Mouse (Mus musculus) liver, postnatal 0 days (tissue): ENCODE measurements around the gene Arhgdia. TPM values are rescaled to one million over a fixed set of nuclear protein-coding genes. Genes with fewer than 3 reads are reported as not detected.
"Not testable (repeated sequence)": the region's sequence is repeated elsewhere in the genome, so short reads cannot be mapped to it uniquely, and the experiment has no call there.

Source experiments
- ATAC-seq: fragments of 200-750 bp; cut with Nextera tagmentation; 2 replicates; pipeline ENCODE4 v1.8.0; 2017; ENCODE audit warnings: mild to moderate bottlenecking, moderate library complexity
- DNase-seq: peaks from one replicate; pipeline ENCODE4 v3.0.0-alpha.2; 2016
- H3K27ac ChIP-seq: fragments of 300-500 bp; sonication (generic); 2 replicates; pipeline ENCODE4 v1.5.1; 2014; ENCODE audit warnings: antibody characterized with exemption, moderate library complexity, mild to moderate bottlenecking, low read depth
- H3K27me3 ChIP-seq: fragments of 300-500 bp; sonication (generic); 2 replicates; pipeline ENCODE4 v1.6.1; 2014; ENCODE audit warnings: low read length, control low read depth, mixed read lengths; ENCODE audit not compliant: insufficient read depth
- H3K36me3 ChIP-seq: fragments of 300-500 bp; sonication (generic); replicated peaks from 2 replicates; pipeline ENCODE4 v1.6.1; 2014; ENCODE audit warnings: mild to moderate bottlenecking, control low read depth, low read length, moderate library complexity, mixed read lengths; ENCODE audit not compliant: insufficient read depth
- H3K4me1 ChIP-seq: fragments of 300-500 bp; sonication (generic); 2 replicates; pipeline ENCODE4 v1.6.1; 2014; ENCODE audit warnings: antibody characterized with exemption, mild to moderate bottlenecking, control low read depth; ENCODE audit not compliant: insufficient read depth
- H3K4me2 ChIP-seq: fragments of 300-500 bp; sonication (generic); 2 replicates; pipeline ENCODE4 v1.6.1; 2014; ENCODE audit warnings: low read depth, mild to moderate bottlenecking, low read length, moderate library complexity, mixed read lengths
- H3K4me3 ChIP-seq: fragments of 300-500 bp; sonication (generic); 2 replicates; pipeline ENCODE4 v1.5.1; 2014; ENCODE audit warnings: low read depth, low read length
- H3K9ac ChIP-seq: fragments of 300-500 bp; sonication (generic); replicated peaks from 2 replicates; pipeline ENCODE4 v1.6.1; 2014; ENCODE audit warnings: mild to moderate bottlenecking, moderate library complexity
- H3K9me3 ChIP-seq: fragments of 300-500 bp; sonication (generic); 2 replicates; pipeline ENCODE4 v1.6.1; 2016; ENCODE audit warnings: mild to moderate bottlenecking, control low read depth, low read length, mixed read lengths
- CTCF ChIP-seq: sonication (generic); IDR thresholded peaks from 2 replicates; pipeline ENCODE4 v1.5.1; 2016; ENCODE audit warnings: antibody characterized with exemption, low read depth
- EP300 ChIP-seq: IDR thresholded peaks from 2 replicates; pipeline ENCODE4 v1.6.1; 2016; ENCODE audit warnings: antibody characterized with exemption, low read depth, mild to moderate bottlenecking
- WGBS: fragments of 180-500 bp; shearing (Covaris S2); extraction: QIAGEN DNeasy Blood & Tissue Kit; methylation state at CpG from one replicate; pipeline ENCODE4 v1.1.7; 2014; ENCODE audit not compliant: insufficient replicate concordance; 5-methylcytosine and 5-hydroxymethylcytosine counted together
- polyA plus RNA-seq: library from polyadenylated mRNA; unstranded; fragments of >200 nt; fragmentation: Nextera tagmentation; extraction: Ambion mirVana; gene quantifications from 2 replicates; pipeline ENCODE4 v1.2.1, GENCODE M21; 2015

The Arhgdia gene
- polyA plus RNA-seq, 1 experiment from 2014 or later = 156 TPM

DNA sequence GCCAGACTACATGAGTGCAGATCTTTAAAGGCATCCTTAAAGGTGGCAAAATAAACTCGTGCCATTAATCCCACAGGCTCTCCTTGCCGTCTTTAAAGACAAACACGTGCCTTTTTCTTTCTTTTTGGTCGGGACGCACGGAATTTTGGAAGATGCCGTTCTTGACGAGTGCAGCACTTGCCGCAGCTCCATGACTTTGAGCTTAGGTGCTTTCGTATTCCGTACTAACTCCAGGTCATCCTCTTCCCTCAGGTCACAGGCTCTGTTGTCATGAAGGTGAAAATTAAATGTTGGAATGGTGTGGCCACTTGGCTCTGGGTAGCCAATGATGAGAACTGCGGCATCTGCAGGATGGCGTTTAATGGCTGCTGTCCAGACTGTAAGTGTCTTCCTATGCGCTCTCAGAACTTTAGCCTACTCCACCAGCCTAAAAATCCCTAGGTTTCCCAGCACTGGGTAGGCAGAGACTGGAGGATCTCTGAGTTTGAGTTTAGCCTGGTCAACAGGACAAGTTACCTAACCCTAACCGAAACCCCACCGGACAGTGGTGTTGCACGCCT is 17.6 kb upstream of the Arhgdia start:
- no peak for TF ChIP-seq EP300
- TF ChIP-seq CTCF = no peak
- no peaks in the 10 kb centered on the region for H3K9me3 ChIP-seq
- peaks cover 40% of the 10 kb centered on the region for H3K36me3 ChIP-seq
- peak overlapping the region; percentile 82 for H3K4me2 ChIP-seq
- H3K4me3 ChIP-seq = peak overlapping the region; percentile 93
- H3K9ac ChIP-seq = peak overlapping the region; percentile 71
- H3K27ac ChIP-seq = peak overlapping the region; percentile 95
- H3K4me1 ChIP-seq = peaks cover 32% of the 10 kb centered on the region
- ATAC-seq (no peak), DNase-seq (no peak)
- 41% methylated on average over 17 of the region's 17 CpGs for WGBS
- no peaks in the 10 kb centered on the region for H3K27me3 ChIP-seq

GRCm38 (mm10) chr11:120598283-120598989 is 17.0 kb upstream of the Arhgdia start, which contains the start of the genes Alyref and Anapc11:
TSS of gene Alyref (minus strand) at chr11:120598365.
TSS of gene Anapc11 (plus strand) at chr11:120598421.
- TF ChIP-seq CTCF (no peak), EP300 (no peak)

DNA sequence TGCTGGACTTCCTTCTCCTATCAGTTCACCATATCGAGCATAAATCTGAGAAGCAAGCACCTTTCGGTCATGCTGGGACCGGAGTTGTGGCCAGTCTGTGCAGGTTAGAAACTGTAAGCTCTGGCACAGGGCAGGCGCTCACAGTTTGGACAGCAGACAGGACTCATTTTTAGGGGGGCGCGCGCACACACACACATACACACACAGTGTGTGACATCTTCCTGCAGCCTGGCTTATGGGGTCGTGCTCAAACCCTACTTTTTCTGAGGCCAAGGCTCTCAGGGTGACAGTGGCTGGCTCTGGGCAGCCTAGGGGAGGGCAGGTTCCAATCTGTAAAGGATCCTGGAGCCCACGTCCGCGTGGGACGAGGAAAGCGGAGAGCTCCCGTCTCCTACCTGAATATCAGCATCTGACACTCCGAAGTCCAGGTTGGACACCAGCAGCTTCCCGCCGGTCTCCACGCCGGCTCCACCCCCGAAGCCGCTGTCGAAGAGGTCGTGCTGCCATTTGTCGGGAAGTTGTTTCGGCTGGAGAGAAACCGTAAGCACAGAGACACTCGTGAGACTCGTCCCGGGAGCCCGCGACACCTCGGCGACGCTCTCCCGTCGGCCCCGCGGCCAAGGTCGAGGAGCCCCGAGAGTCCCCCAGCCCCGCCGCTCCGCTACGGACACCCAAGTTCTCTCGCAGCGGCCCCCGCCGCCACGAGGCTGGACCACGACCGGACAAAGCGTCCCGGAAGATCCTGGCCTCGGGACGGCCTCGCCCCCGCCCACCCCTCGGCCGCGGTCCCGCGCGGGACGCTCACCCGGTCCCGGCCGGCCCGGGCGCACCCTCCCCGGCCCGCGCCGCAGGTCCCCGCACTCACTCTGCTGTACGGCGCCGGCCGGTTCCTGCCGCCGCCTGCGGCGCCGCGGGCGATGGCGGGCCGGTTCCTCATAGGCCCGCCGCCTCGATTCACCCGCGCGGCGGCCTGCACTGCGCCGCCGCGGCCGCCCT is 16.1 kb upstream of the Arhgdia start:
- Histone ChIP-seq H3K4me2 (peak overlapping the region; percentile 82), H3K9ac (peak overlapping the region; percentile 97), H3K4me3 (peak overlapping the region; percentile 93), H3K27me3 (no peaks in the 10 kb centered on the region), H3K36me3 (peaks cover 52% of the 10 kb centered on the region), H3K9me3 (no peaks in the 10 kb centered on the region), H3K4me1 (peaks cover 30% of the 10 kb centered on the region), H3K27ac (peak overlapping the region; percentile 95)
- DNase-seq (peak; percentile 58), ATAC-seq (peak; percentile 47)
- 4% methylated on average over 73 of the region's 99 CpGs for WGBS
- TF ChIP-seq CTCF = no peak
- TF ChIP-seq EP300 = no peak

More at GRCm38 (mm10) chr11:120598283-120598989, 17.0 kb upstream of the Arhgdia start, which contains the start of the genes Alyref and Anapc11:
- H3K9ac ChIP-seq = peak within 1 kb of the TSS; percentile 97
- 1% methylated on average over 59 of the region's 88 CpGs for WGBS
- H3K27me3 ChIP-seq = no peaks in the 10 kb centered on the region
- H3K4me2 ChIP-seq = peak within 1 kb of the TSS; percentile 82
- H3K4me1 ChIP-seq = peaks cover 32% of the 10 kb centered on the region
- H3K9me3 ChIP-seq = no peaks in the 10 kb centered on the region
- H3K27ac ChIP-seq = peak within 1 kb of the TSS; percentile 95
- ATAC-seq = peak; percentile 98
- peak; percentile 97 for DNase-seq
- peak within 1 kb of the TSS; percentile 93 for H3K4me3 ChIP-seq
- peaks cover 43% of the 10 kb centered on the region for H3K36me3 ChIP-seq

GRCm38 (mm10) chr11:120588531-120588930 is 7.1 kb upstream of the Arhgdia start:
- Histone ChIP-seq H3K4me3 (no peak overlapping the region), H3K27ac (no peak overlapping the region), H3K27me3 (no peaks in the 10 kb centered on the region), H3K4me1 (no peaks in the 10 kb centered on the region), H3K9me3 (no peaks in the 10 kb centered on the region), H3K9ac (no peak overlapping the region), H3K4me2 (no peak overlapping the region), H3K36me3 (peaks cover 62% of the 10 kb centered on the region)
- ATAC-seq (peak; percentile 53), DNase-seq (no peak)
- no peak for TF ChIP-seq EP300
- no peak for TF ChIP-seq CTCF
- 45% methylated on average over 6 of the region's 6 CpGs for WGBS

- DNase-seq (no peak), ATAC-seq (no peak)
- no peak overlapping the region for H3K4me2 ChIP-seq
- H3K9me3 ChIP-seq = no peaks in the 10 kb centered on the region
- no peak overlapping the region for H3K9ac ChIP-seq
- H3K36me3 ChIP-seq = peaks cover 32% of the 10 kb centered on the region
- H3K27me3 ChIP-seq = no peaks in the 10 kb centered on the region
- no peak for TF ChIP-seq CTCF
- TF ChIP-seq EP300 = no peak
- no peak overlapping the region for H3K27ac ChIP-seq
- H3K4me3 ChIP-seq = no peak overlapping the region
- 88% methylated on average over 1 of the region's 1 CpGs for WGBS
- H3K4me1 ChIP-seq = peaks cover 28% of the 10 kb centered on the region
These were observed 2.5 kb upstream of the Arhgdia start for GRCm38 (mm10) chr11:120583937-120584336.

DNA sequence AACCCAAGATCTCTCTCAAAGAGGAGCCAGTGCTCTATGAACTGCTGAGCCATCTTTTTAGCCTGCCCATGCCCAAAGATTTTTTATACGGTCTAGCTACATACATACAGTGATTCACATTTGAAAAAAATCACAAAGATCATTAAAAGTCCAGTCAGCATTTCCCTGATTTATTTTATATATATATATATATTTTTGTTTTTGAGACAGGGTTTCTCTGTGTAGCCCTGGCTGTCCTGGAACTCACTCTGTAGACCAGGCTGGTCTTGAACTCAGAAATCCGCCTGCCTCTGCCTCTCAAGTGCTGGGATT is 1.5 kb upstream of the Arhgdia start:
- Histone ChIP-seq H3K36me3 (peaks cover 34% of the 10 kb centered on the region), H3K4me1 (peaks cover 38% of the 10 kb centered on the region)
- not testable (repeated sequence) for H3K27me3 ChIP-seq, H3K9me3 ChIP-seq, ATAC-seq, H3K9ac ChIP-seq, DNase-seq, H3K4me3 ChIP-seq, H3K4me2 ChIP-seq, H3K27ac ChIP-seq
- 80% methylated on average over 2 of the region's 2 CpGs for WGBS
